Mouse (Mus musculus) myocyte (in vitro differentiated cells): ENCODE results near the gene Lmna. TPM values are rescaled to one million over a fixed set of nuclear protein-coding genes. Genes with fewer than 3 reads are reported as not detected.
A peak's percentile ranks its signal among the peaks of the same experiment; 100 is the strongest.

ENCODE experiments used
- H3K27me3 ChIP-seq: one replicate; pipeline ENCODE4 v1.6.1; 2011; ENCODE audit not compliant: control insufficient read depth, insufficient read depth, insufficient read length
- H3K36me3 ChIP-seq: one replicate; pipeline ENCODE4 v1.6.1; 2011; ENCODE audit not compliant: control insufficient read depth, insufficient read depth
- H3K4me2 ChIP-seq: one replicate; pipeline ENCODE4 v1.6.1; 2011; ENCODE audit warnings: low read depth, control low read depth
- H3K4me3 ChIP-seq: one replicate; pipeline ENCODE4 v1.5.1; 2011; ENCODE audit warnings: mild to moderate bottlenecking, control low read depth, moderate library complexity
- H3K79me2 ChIP-seq: one replicate; pipeline ENCODE4 v1.6.1; 2011; ENCODE audit not compliant: control insufficient read depth, insufficient read depth
- H3ac ChIP-seq: one replicate; pipeline ENCODE4 v1.6.1; 2011; ENCODE audit not compliant: control insufficient read depth, insufficient read length
- CEBPB ChIP-seq: IDR thresholded peaks from 2 replicates; pipeline ENCODE4 v1.6.1; 2011; ENCODE audit warnings: mild to moderate bottlenecking, moderate library complexity; ENCODE audit not compliant: poor library complexity, insufficient read depth, severe bottlenecking
- E2F4 ChIP-seq: IDR thresholded peaks from one replicate; pipeline ENCODE4 v1.6.1; 2011; ENCODE audit warnings: mild to moderate bottlenecking, control low read depth, moderate library complexity; ENCODE audit not compliant: insufficient read depth
- MAX ChIP-seq: IDR thresholded peaks from one replicate; pipeline ENCODE4 v1.6.1; 2011; ENCODE audit warnings: low read depth, mild to moderate bottlenecking, control low read depth
- MYOD1 ChIP-seq, 3 experiments: IDR thresholded peaks; one replicate each; pipeline ENCODE4 v1.6.1; 2011; ENCODE audit warnings: control low read depth in 2 of 3, low read depth in 2 of 3, mild to moderate bottlenecking in 2 of 3, moderate library complexity in 1 of 3; ENCODE audit not compliant: insufficient read length in 2 of 3, control insufficient read depth in 1 of 3
- MYOG ChIP-seq, 3 experiments: IDR thresholded peaks; one replicate each; pipeline ENCODE4 v1.6.1; 2011; ENCODE audit warnings: control low read depth in 2 of 3, low read depth in 2 of 3, mild to moderate bottlenecking in 2 of 3; ENCODE audit not compliant: insufficient read length in 2 of 3, control insufficient read depth in 1 of 3, insufficient read depth in 1 of 3
- POLR2A ChIP-seq: IDR thresholded peaks from one replicate; pipeline ENCODE4 v1.6.1; 2011; ENCODE audit warnings: low read depth, mild to moderate bottlenecking, control low read depth, moderate library complexity; ENCODE audit not compliant: insufficient read length
- POLR2AphosphoS2 ChIP-seq: IDR thresholded peaks from one replicate; pipeline ENCODE4 v1.6.1; 2011; ENCODE audit warnings: low read depth, control low read depth; ENCODE audit not compliant: insufficient read length
- REST ChIP-seq: IDR thresholded peaks from one replicate; pipeline ENCODE4 v1.6.1; 2011; ENCODE audit warnings: mild to moderate bottlenecking, control low read depth, moderate library complexity; ENCODE audit not compliant: insufficient read depth, insufficient read length
- SRF ChIP-seq: IDR thresholded peaks from one replicate; pipeline ENCODE4 v1.6.1; 2011; ENCODE audit warnings: low read depth; ENCODE audit not compliant: control insufficient read depth, insufficient read length
- TCF12 ChIP-seq: IDR thresholded peaks from one replicate; pipeline ENCODE4 v1.6.1; 2011; ENCODE audit warnings: mild to moderate bottlenecking, control low read depth; ENCODE audit not compliant: poor library complexity, insufficient read depth, severe bottlenecking
- TCF3 ChIP-seq: IDR thresholded peaks from one replicate; pipeline ENCODE4 v1.6.1; 2011; ENCODE audit warnings: low read depth, control low read depth; ENCODE audit not compliant: insufficient read length
- USF1 ChIP-seq: IDR thresholded peaks from one replicate; pipeline ENCODE4 v1.6.1; 2011; ENCODE audit warnings: low read depth, mild to moderate bottlenecking, control low read depth, moderate library complexity
- polyA plus RNA-seq: library from polyadenylated mRNA; unstranded; fragments of >200 nt; fragmentation: generic; extraction: Trizol; gene quantifications from one replicate; pipeline ENCODE4 v1.2.1, GENCODE M21; 2012; ENCODE audit warnings: missing spikeins

The Lmna gene
- polyA plus RNA-seq, 1 experiment: 954 TPM

GRCm38 (mm10) chr3:88450379-88451131, 59.2 kb downstream of the Lmna start:
- no peaks in the 10 kb centered on the region for H3K79me2 ChIP-seq
- no peaks in the 10 kb centered on the region for H3K27me3 ChIP-seq
- no peak overlapping the region for H3K4me3 ChIP-seq
- no peaks in the 10 kb centered on the region for H3K36me3 ChIP-seq
- H3K4me2 ChIP-seq: no peak overlapping the region
- H3ac ChIP-seq: no peak overlapping the region
- no peak for TF ChIP-seq TCF3
- no peak for TF ChIP-seq CEBPB
- TF ChIP-seq POLR2AphosphoS2: no peak
- no peak for TF ChIP-seq TCF12
- TF ChIP-seq POLR2A: no peak

DNA sequence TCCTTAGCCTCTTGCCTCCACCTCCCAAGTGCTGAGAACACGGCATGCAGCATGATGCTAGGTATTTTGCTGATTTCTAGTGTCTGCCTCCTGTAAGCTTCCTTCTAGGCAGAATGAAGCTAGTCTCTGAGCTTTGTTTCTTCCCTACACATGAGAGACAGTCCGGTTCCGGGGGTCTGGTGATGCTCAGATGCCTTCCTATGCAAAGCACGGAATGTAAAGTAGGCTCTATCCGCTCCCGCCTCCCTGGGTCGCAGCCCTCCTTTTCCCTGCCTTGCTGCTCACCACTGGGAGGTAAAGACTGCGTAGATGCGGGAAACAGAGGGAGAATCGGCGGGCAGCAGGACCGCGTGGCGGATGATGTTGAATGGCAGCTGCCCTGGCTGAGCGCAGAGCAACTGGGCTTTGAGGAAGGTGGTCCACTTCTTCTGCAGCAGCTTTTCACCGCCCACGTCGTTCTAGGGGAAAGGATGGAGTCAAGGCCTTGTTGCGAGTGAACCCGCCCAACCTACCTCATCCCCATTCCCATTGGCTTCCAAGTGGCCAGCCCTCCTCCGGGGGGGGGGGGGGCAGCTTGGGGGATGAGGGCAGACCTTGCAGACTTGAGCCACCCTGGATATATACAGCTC, 60.2 kb downstream of the Lmna start:
- Histone ChIP-seq H3ac (no peak overlapping the region), H3K27me3 (no peaks in the 10 kb centered on the region), H3K36me3 (no peaks in the 10 kb centered on the region), H3K4me2 (no peak overlapping the region), H3K79me2 (no peaks in the 10 kb centered on the region), H3K4me3 (no peak overlapping the region)
- no peak for TF ChIP-seq TCF3
- no peak for TF ChIP-seq SRF
- no peak for TF ChIP-seq E2F4

GRCm38 (mm10) chr3:88448443-88448842, 61.3 kb downstream of the Lmna start:
- H3ac ChIP-seq: no peak overlapping the region
- no peaks in the 10 kb centered on the region for H3K36me3 ChIP-seq
- no peaks in the 10 kb centered on the region for H3K27me3 ChIP-seq
- H3K4me2 ChIP-seq: no peak overlapping the region
- no peak overlapping the region for H3K4me3 ChIP-seq
- TF ChIP-seq CEBPB: no peak
- TF ChIP-seq SRF: no peak
- TF ChIP-seq MAX: no peak
- TF ChIP-seq MYOD1 (IDR thresholded peaks at IDR 0.05; ENCODE audit: control insufficient read depth in 1 of 3, insufficient read length in 2 of 3, low read depth in 2 of 3): no peak
- no peak for TF ChIP-seq REST
- no peak for TF ChIP-seq USF1
- TF ChIP-seq TCF3: no peak
- no peak for TF ChIP-seq POLR2A
- no peak for TF ChIP-seq E2F4
- TF ChIP-seq POLR2AphosphoS2: no peak
- TF ChIP-seq MYOG (IDR thresholded peaks at IDR 0.05; ENCODE audit: control insufficient read depth in 1 of 3, insufficient read depth in 1 of 3, insufficient read length in 2 of 3, low read depth in 2 of 3): no peak
- TF ChIP-seq TCF12: no peak
- no peaks in the 10 kb centered on the region for H3K79me2 ChIP-seq

DNA sequence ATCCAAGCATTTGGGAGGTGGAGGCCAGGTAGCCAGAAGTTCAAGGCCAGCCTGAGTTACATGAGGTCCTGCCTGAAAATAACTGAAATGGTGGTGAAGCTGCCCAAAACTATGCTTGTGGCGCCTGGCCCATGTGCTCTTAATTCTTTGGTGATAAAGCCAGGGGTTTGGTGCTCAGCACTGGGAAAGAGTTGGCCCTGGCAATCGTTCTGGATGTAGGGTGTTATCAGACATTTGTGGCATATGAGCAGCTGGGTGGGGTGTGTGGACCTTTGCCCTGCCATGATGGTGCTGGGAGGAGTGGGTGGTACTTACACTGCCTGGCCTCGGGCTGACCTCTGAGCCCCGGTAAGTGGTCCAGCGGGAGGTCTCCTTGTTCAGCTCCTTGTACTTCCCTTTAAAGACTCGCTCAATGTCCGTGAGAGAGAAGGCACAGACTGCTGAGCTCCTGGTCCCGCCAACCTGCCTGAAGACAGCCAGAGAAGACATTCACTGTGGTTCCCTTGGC, 62.0 kb downstream of the Lmna start:
- TF ChIP-seq POLR2AphosphoS2: no peak
- no peak for TF ChIP-seq POLR2A
- TF ChIP-seq MYOG (IDR thresholded peaks at IDR 0.05; ENCODE audit: control insufficient read depth in 1 of 3, insufficient read depth in 1 of 3, insufficient read length in 2 of 3, low read depth in 2 of 3): peak in 1 of 3 experiments; percentile 26

DNA sequence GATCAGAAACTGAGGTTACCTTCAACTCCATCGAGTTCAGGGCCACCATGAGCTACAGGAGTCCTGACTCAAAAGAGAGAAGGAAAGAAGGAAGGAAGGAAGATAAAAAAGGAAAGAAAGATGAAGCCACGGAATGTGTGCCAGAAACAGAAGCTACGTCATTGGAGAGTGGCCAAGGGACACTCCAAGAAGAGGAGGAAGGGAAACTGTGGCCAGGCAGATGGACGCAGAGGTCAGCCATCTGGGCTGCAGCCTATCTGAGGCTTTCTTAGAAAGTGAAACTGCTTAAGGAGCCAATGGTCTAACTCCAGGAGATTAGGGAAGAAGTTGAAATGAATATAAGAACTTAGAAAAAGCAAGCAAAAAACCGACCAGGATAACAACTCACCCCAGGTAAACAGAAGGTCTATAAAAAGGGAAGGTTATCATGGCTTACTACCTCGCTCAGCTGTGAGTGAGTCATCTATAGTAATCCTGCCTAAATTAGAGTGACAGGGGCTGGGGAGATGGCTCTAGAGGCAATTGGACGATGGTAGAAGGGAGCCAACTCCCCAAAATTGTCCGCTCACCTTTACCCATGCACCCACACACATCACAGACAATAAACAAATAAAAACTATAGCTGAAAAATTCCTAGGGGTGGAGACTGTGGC, 63.2 kb downstream of the Lmna start:
- Histone ChIP-seq H3K4me2 (peak overlapping the region; percentile 56), H3K27me3 (no peaks in the 10 kb centered on the region), H3K36me3 (no peaks in the 10 kb centered on the region), H3K79me2 (no peaks in the 10 kb centered on the region), H3K4me3 (no peak overlapping the region), H3ac (no peak overlapping the region)
- TF ChIP-seq CEBPB (no peak), E2F4 (no peak), REST (no peak), MYOD1 (IDR thresholded peaks at IDR 0.05; ENCODE audit: control insufficient read depth in 1 of 3, insufficient read length in 2 of 3, low read depth in 2 of 3) (no peak), MAX (no peak), USF1 (no peak), TCF3 (no peak), SRF (no peak), MYOG (IDR thresholded peaks at IDR 0.05; ENCODE audit: control insufficient read depth in 1 of 3, insufficient read depth in 1 of 3, insufficient read length in 2 of 3, low read depth in 2 of 3) (no peak), POLR2AphosphoS2 (no peak)

More for the DNA sequence above, 62.0 kb downstream of the Lmna start:
- no peak overlapping the region for H3K4me2 ChIP-seq
- no peak overlapping the region for H3ac ChIP-seq
- H3K79me2 ChIP-seq: no peaks in the 10 kb centered on the region
- H3K4me3 ChIP-seq: no peak overlapping the region
- no peaks in the 10 kb centered on the region for H3K27me3 ChIP-seq
- H3K36me3 ChIP-seq: no peaks in the 10 kb centered on the region
